Mouse (Mus musculus): ENCODE measurements around the gene Sdhd. TPM values are rescaled to one million over a fixed set of nuclear protein-coding genes. Genes with fewer than 3 reads are reported as not detected.

The Sdhd gene
- polyA plus RNA-seq, 1 experiment from 2014 or later, result 352 TPM

- ATAC-seq, result no peak
- no peak overlapping the region for H3K4me3 ChIP-seq
- 69% methylated on average over 4 of the region's 4 CpGs for WGBS (ENCODE audit: insufficient replicate concordance)
Observed at GRCm38 (mm10) chr9:50548936-50549335, 54.7 kb downstream of the Sdhd start.

GRCm38 (mm10) chr9:50547859-50548478 is 55.6 kb downstream of the Sdhd start:
- no peak for ATAC-seq
- H3K4me2 ChIP-seq, result no peak overlapping the region
- no peaks in the 10 kb centered on the region for H3K4me1 ChIP-seq
- no peaks in the 10 kb centered on the region for H3K36me3 ChIP-seq
- WGBS (ENCODE audit: insufficient replicate concordance), result 33% methylated on average over 5 of the region's 5 CpGs
- no peak overlapping the region for H3K4me3 ChIP-seq
- no peaks in the 10 kb centered on the region for H3K27me3 ChIP-seq (replicated peaks)
- no peak overlapping the region for H3K9ac ChIP-seq
- no peak overlapping the region for H3K27ac ChIP-seq
- no peaks in the 10 kb centered on the region for H3K9me3 ChIP-seq (replicated peaks)

More at GRCm38 (mm10) chr9:50548936-50549335, 54.7 kb downstream of the Sdhd start:
- Histone ChIP-seq H3K9ac (no peak overlapping the region), H3K36me3 (no peaks in the 10 kb centered on the region), H3K27ac (no peak overlapping the region), H3K9me3 (replicated peaks) (no peaks in the 10 kb centered on the region), H3K4me2 (no peak overlapping the region), H3K4me1 (no peaks in the 10 kb centered on the region), H3K27me3 (replicated peaks) (no peaks in the 10 kb centered on the region)

Other genes starting within 250 kb of the Sdhd start
- gene Plet1, start 109.3 kb downstream of the Sdhd start, polyA plus RNA-seq (2016; fragmentation: Nextera tagmentation; extraction: Ambion mirVana), result 0.15 and 0.23 TPM in 2 replicates
- gene Pts, start 75.1 kb downstream of the Sdhd start, polyA plus RNA-seq (2016; fragmentation: Nextera tagmentation; extraction: Ambion mirVana), result 46.8 and 47.6 TPM in 2 replicates
- gene Il18, start 49.0 kb downstream of the Sdhd start, polyA plus RNA-seq (2016; fragmentation: Nextera tagmentation; extraction: Ambion mirVana), result 2.3 and 3.1 TPM in 2 replicates
- 0.18 TPM in 2 replicates for gene Bco2, start 48.6 kb downstream of the Sdhd start, polyA plus RNA-seq (2016; fragmentation: Nextera tagmentation; extraction: Ambion mirVana)
- not detected in 2 replicates for gene Tex12, start 42.5 kb downstream of the Sdhd start, polyA plus RNA-seq (2016; fragmentation: Nextera tagmentation; extraction: Ambion mirVana)
- 229 and 237 TPM in 2 replicates for gene Timm8b, start 98 bp upstream of the Sdhd start, polyA plus RNA-seq (2016; fragmentation: Nextera tagmentation; extraction: Ambion mirVana)
- gene Pih1d2, start 13.5 kb upstream of the Sdhd start, polyA plus RNA-seq (2016; fragmentation: Nextera tagmentation; extraction: Ambion mirVana), result 1.9 and 2.4 TPM in 2 replicates
- gene Nkapd1, start 13.7 kb upstream of the Sdhd start, polyA plus RNA-seq (2016; fragmentation: Nextera tagmentation; extraction: Ambion mirVana), result 12.5 and 13.1 TPM in 2 replicates
- 47.2 and 47.9 TPM in 2 replicates for gene Dlat, start 56.0 kb upstream of the Sdhd start, polyA plus RNA-seq (2016; fragmentation: Nextera tagmentation; extraction: Ambion mirVana)
- 1.1 and 1.2 TPM in 2 replicates for gene Dixdc1, start 135.7 kb upstream of the Sdhd start, polyA plus RNA-seq (2016; fragmentation: Nextera tagmentation; extraction: Ambion mirVana)
- gene 2310030G06Rik, start 142.7 kb upstream of the Sdhd start, polyA plus RNA-seq (2016; fragmentation: Nextera tagmentation; extraction: Ambion mirVana), result 2.0 and 2.5 TPM in 2 replicates
- 6.6 and 7.8 TPM in 2 replicates for gene Cryab, start 147.5 kb upstream of the Sdhd start, polyA plus RNA-seq (2016; fragmentation: Nextera tagmentation; extraction: Ambion mirVana)
- gene Hspb2, start 148.5 kb upstream of the Sdhd start, polyA plus RNA-seq (2016; fragmentation: Nextera tagmentation; extraction: Ambion mirVana), result 0.82 and 1.2 TPM in 2 replicates
- gene Fdxacb1, start 164.4 kb upstream of the Sdhd start, polyA plus RNA-seq (2016; fragmentation: Nextera tagmentation; extraction: Ambion mirVana), result 11.5 and 13.7 TPM in 2 replicates
- 20.9 and 23.1 TPM in 2 replicates for gene Alg9, start 171.2 kb upstream of the Sdhd start, polyA plus RNA-seq (2016; fragmentation: Nextera tagmentation; extraction: Ambion mirVana)
- 14.5 and 15.1 TPM in 2 replicates for gene 1110032A03Rik, start 171.7 kb upstream of the Sdhd start, polyA plus RNA-seq (2016; fragmentation: Nextera tagmentation; extraction: Ambion mirVana)
- gene Ppp2r1b, start 241.5 kb upstream of the Sdhd start, polyA plus RNA-seq (2016; fragmentation: Nextera tagmentation; extraction: Ambion mirVana), result 131 and 137 TPM in 2 replicates

Measured in liver, embryonic 12.5 days (tissue).